Mouse (Mus musculus) spleen, adult 2 months (tissue): ENCODE results near the gene Slc25a19. TPM values are rescaled to one million over a fixed set of nuclear protein-coding genes. Genes with fewer than 3 reads are reported as not detected.
A peak's percentile ranks its signal among the peaks of the same experiment; 100 is the strongest.
"Not testable (repeated sequence)": the region's sequence is repeated elsewhere in the genome, so short reads cannot be mapped to it uniquely, and the experiment has no call there.

ENCODE experiments used
- DNase-seq, 2 experiments: peaks; one replicate each; pipeline versions ENCODE4 v3.0.0 to v3.0.0-alpha.2; 2012 to 2021; ENCODE audit warnings: low spot score in 2 of 2, low read depth in 1 of 2
- H3K27ac ChIP-seq: fragments of 200-500 bp; 2 replicates; pipeline ENCODE4 v1.5.1; 2012; ENCODE audit warnings: low read length, inconsistent platforms; ENCODE audit not compliant: insufficient read depth
- H3K27me3 ChIP-seq: fragments of 200-500 bp; 2 replicates; pipeline ENCODE4 v1.6.1; 2012; ENCODE audit warnings: mild to moderate bottlenecking, moderate library complexity, low read length, inconsistent platforms; ENCODE audit not compliant: control insufficient read depth, insufficient read depth
- H3K36me3 ChIP-seq: fragments of 200-500 bp; 2 replicates; pipeline ENCODE4 v1.6.1; 2012; ENCODE audit warnings: mild to moderate bottlenecking, low read length, inconsistent platforms; ENCODE audit not compliant: control insufficient read depth, insufficient read depth
- H3K4me1 ChIP-seq: fragments of 200-500 bp; 2 replicates; pipeline ENCODE4 v1.6.1; 2011; ENCODE audit warnings: inconsistent platforms; ENCODE audit not compliant: control insufficient read depth, insufficient read depth, insufficient read length
- H3K4me3 ChIP-seq: fragments of 200-500 bp; 2 replicates; pipeline ENCODE4 v1.5.1; 2011; ENCODE audit warnings: mild to moderate bottlenecking, inconsistent platforms; ENCODE audit not compliant: insufficient read depth, insufficient read length; ENCODE audit errors: extremely low read depth
- CTCF ChIP-seq: fragments of 200-500 bp; IDR thresholded peaks from 2 replicates; pipeline ENCODE4 v1.5.1; 2011; ENCODE audit warnings: mild to moderate bottlenecking, inconsistent platforms; ENCODE audit not compliant: insufficient read depth, insufficient read length, insufficient replicate concordance; ENCODE audit errors: extremely low read depth
- POLR2A ChIP-seq: fragments of 200-500 bp; IDR thresholded peaks from 2 replicates; pipeline ENCODE4 v1.6.1; 2011; ENCODE audit warnings: low read depth, low read length, inconsistent platforms
- WGBS: fragments of 180-500 bp; shearing (Covaris S2); methylation state at CpG from one replicate; pipeline ENCODE4 v1.1.7; 2018; 5-methylcytosine and 5-hydroxymethylcytosine counted together
- polyA plus RNA-seq: library from polyadenylated mRNA; depleted of rRNA; stranded (reverse); fragments of >200 nt; gene quantifications from 2 replicates; pipeline ENCODE4 v1.2.3, GENCODE M21; 2012

The Slc25a19 gene
- polyA plus RNA-seq, 1 experiment: 64.0 TPM

GRCm38 (mm10) chr11:115649706-115650105, 21.6 kb upstream of the Slc25a19 start:
- peaks cover 13% of the 10 kb centered on the region for H3K4me1 ChIP-seq
- H3K4me3 ChIP-seq: no peak overlapping the region
- no peak overlapping the region for H3K27ac ChIP-seq
- WGBS: 87% methylated on average over 10 of the region's 10 CpGs
- no peaks in the 10 kb centered on the region for H3K27me3 ChIP-seq
- TF ChIP-seq POLR2A (no peak), CTCF (no peak)
- no peak for DNase-seq
- peaks cover 25% of the 10 kb centered on the region for H3K36me3 ChIP-seq

DNA sequence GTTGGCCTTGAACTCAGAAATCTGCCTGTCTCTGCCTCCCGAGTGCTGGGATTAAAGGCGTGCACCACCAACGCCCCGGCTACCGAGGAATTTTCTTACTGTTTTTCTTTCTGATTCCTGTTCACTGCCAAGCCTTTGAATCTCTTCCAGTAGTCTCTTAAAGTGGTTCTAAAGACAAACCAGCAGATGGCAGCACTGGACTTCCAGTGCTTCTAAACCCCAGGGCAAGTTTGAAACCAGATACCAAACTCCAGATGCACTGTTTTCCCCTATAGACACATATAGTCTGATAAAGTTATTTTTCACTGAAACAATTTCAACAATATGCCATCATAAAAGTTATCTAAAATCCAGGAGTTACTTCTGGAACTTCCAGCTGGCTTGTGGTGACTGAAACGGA, 19.4 kb upstream of the Slc25a19 start:
- peak; percentile 51 to 64 for DNase-seq
- Histone ChIP-seq H3K27me3 (no peaks in the 10 kb centered on the region), H3K4me1 (peaks cover 12% of the 10 kb centered on the region; the same call in 1 of the 2 replicates), H3K27ac (no peak overlapping the region), H3K36me3 (peaks cover 25% of the 10 kb centered on the region), H3K4me3 (no peak overlapping the region)
- TF ChIP-seq CTCF (peak; percentile 37; the same call in 1 of the 2 replicates), POLR2A (no peak)
- WGBS: 51% methylated on average over 6 of the region's 6 CpGs

- H3K4me1 ChIP-seq: peaks cover 21% of the 10 kb centered on the region
- no peak overlapping the region for H3K4me3 ChIP-seq
- no peaks in the 10 kb centered on the region for H3K27me3 ChIP-seq
- TF ChIP-seq POLR2A: no peak
- no peak for TF ChIP-seq CTCF
- H3K27ac ChIP-seq: peak overlapping the region; percentile 55
- H3K36me3 ChIP-seq: peaks cover 25% of the 10 kb centered on the region
- WGBS: 64% methylated on average over 9 of the region's 9 CpGs
- peak in 1 of 2 experiments; percentile 52 for DNase-seq
These were observed 18.3 kb upstream of the Slc25a19 start for GRCm38 (mm10) chr11:115646439-115646838.

GRCm38 (mm10) chr11:115645498-115645897, 17.4 kb upstream of the Slc25a19 start:
- H3K27ac ChIP-seq: peak overlapping the region; percentile 68; the same call in 1 of the 2 replicates
- H3K4me1 ChIP-seq: peaks cover 28% of the 10 kb centered on the region
- 68% methylated on average over 14 of the region's 14 CpGs for WGBS
- not testable (repeated sequence) for H3K4me3 ChIP-seq, DNase-seq, H3K27me3 ChIP-seq
- peaks cover 25% of the 10 kb centered on the region for H3K36me3 ChIP-seq

DNA sequence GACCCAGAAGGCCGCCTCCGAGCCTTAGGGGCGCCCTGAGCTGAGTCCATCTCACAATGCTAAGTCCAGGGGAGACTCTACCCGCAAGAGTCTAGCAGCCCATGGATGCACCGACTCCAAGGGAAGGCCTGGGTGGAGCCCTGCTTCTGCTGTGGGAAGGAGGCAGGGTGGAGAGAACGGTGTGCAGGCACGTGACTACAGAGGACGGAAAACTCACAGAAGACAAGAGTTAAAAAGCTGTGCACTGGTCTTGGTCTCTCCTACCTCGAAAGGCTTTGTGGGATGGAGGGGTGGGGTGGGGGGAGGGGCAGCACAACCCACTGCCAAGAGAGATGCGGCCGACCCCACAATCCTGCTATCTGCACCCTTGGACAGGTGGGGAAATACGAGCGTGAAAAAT, 16.2 kb upstream of the Slc25a19 start:
- no peaks in the 10 kb centered on the region for H3K27me3 ChIP-seq
- peaks cover 19% of the 10 kb centered on the region for H3K36me3 ChIP-seq
- no peak for DNase-seq
- H3K27ac ChIP-seq: no peak overlapping the region
- peaks cover 39% of the 10 kb centered on the region for H3K4me1 ChIP-seq
- WGBS: 91% methylated on average over 13 of the region's 13 CpGs
- TF ChIP-seq CTCF: no peak
- no peak for TF ChIP-seq POLR2A
- no peak overlapping the region for H3K4me3 ChIP-seq

- TF ChIP-seq CTCF (no peak), POLR2A (no peak)
- Histone ChIP-seq H3K36me3 (peaks cover 15% of the 10 kb centered on the region), H3K4me1 (peaks cover 42% of the 10 kb centered on the region), H3K27ac (peak overlapping the region; percentile 41), H3K27me3 (no peaks in the 10 kb centered on the region), H3K4me3 (no peak overlapping the region)
- DNase-seq: no peak
- 56% methylated on average over 10 of the region's 10 CpGs for WGBS
These were observed 15.2 kb upstream of the Slc25a19 start for GRCm38 (mm10) chr11:115643265-115643664.

GRCm38 (mm10) chr11:115642705-115643104, 14.6 kb upstream of the Slc25a19 start:
- no peaks in the 10 kb centered on the region for H3K27me3 ChIP-seq
- H3K36me3 ChIP-seq: peaks cover 10% of the 10 kb centered on the region
- peaks cover 42% of the 10 kb centered on the region for H3K4me1 ChIP-seq
- WGBS: 92% methylated on average over 2 of the region's 2 CpGs
- no peak overlapping the region for H3K4me3 ChIP-seq
- no peak for TF ChIP-seq CTCF
- TF ChIP-seq POLR2A: no peak
- no peak for DNase-seq
- H3K27ac ChIP-seq: peak overlapping the region; percentile 41; the same call in 1 of the 2 replicates

- 72% methylated on average over 4 of the region's 4 CpGs for WGBS
- Histone ChIP-seq H3K36me3 (peaks cover 10% of the 10 kb centered on the region), H3K4me3 (0 out of 2 replicates have a peak overlapping the region, but pooled peaks have one; percentile 0), H3K4me1 (peaks cover 42% of the 10 kb centered on the region), H3K27me3 (no peaks in the 10 kb centered on the region), H3K27ac (peak overlapping the region; percentile 89)
- TF ChIP-seq POLR2A: no peak
- TF ChIP-seq CTCF: no peak
- no peak for DNase-seq
These were observed 13.6 kb upstream of the Slc25a19 start for GRCm38 (mm10) chr11:115641664-115642036.
